In genomic region chr15:89363051-89363450, GRCm38 (mm10) we compare ENCODE assay signal across 22 mouse cellular contexts. TPM values are rescaled to one million over a fixed set of nuclear protein-coding genes. Genes with fewer than 3 reads are reported as not detected.
A peak's percentile ranks its signal among the peaks of the same experiment; 100 is the strongest.
DNase-seq lines count a peak whose midpoint lies in the region; ATAC-seq and TF ChIP-seq lines count a peak whose summit lies in the region.
"Had no signal": no experiment of that assay in that cellular context is flagged by ENCODE, and none has a peak within 500 bp of the region (broad histone marks: within the 10 kb centered on the region; RNA-seq: fewer than 3 reads in every experiment).

No protein-coding gene starts in this region.

- peaks cover 78% of the 10 kb centered on the region for H3K36me3 ChIP-seq in liver, postnatal 0 days (replicated peaks; ENCODE audit: insufficient read depth, low read length)
- peaks cover 98% of the 10 kb centered on the region for H3K36me3 ChIP-seq in liver, embryonic 12.5 days
- H3K36me3 ChIP-seq in lung, postnatal 0 days (ENCODE audit: insufficient read depth, low read length): peaks cover 44% of the 10 kb centered on the region

- DNase-seq in liver, postnatal 0 days: peak; percentile 8
- DNase-seq in gonadal fat pad, adult 2 months (ENCODE audit: low read depth): peak; percentile 92
- peak; percentile 84 for DNase-seq in lung, postnatal 0 days (ENCODE audit: low spot score)
- DNase-seq in left cerebral cortex, adult 11 months (ENCODE audit: low spot score): no peak
- no peak for DNase-seq in adrenal gland, postnatal 10 days
- DNase-seq: adrenal gland, adult 2 months; adrenal gland, postnatal 36 days; gastrocnemius, postnatal 36 days; heart, adult 18-20 months; heart, postnatal 10 days; heart, postnatal 4 days had no signal

- no peak overlapping the region for H3K27ac ChIP-seq in liver, postnatal 0 days (ENCODE audit: low read depth)
- H3K27ac ChIP-seq in liver, embryonic 12.5 days: no peak overlapping the region
- H3K27ac ChIP-seq in lung, postnatal 0 days (ENCODE audit: low read length): peak overlapping the region; percentile 14; the same call in 1 of the 2 replicates
- H3K27ac ChIP-seq: embryonic facial prominence, embryonic 10.5 days; forebrain, embryonic 10.5 days; forebrain, embryonic 15.5 days; heart, embryonic 10.5 days; hindbrain, embryonic 13.5 days; hindbrain, postnatal 0 days had no signal

- no peak for TF ChIP-seq EP300 in liver, postnatal 0 days (IDR thresholded peaks at IDR 0.05; ENCODE audit: low read depth)
- peak; percentile 63; the same call in 1 of the 2 replicates for TF ChIP-seq EP300 in lung, postnatal 0 days (IDR thresholded peaks at IDR 0.05)

- no peak overlapping the region for H3K4me3 ChIP-seq in liver, postnatal 0 days (ENCODE audit: low read depth, low read length)
- no peak overlapping the region for H3K4me3 ChIP-seq in liver, embryonic 12.5 days
- H3K4me3 ChIP-seq in lung, postnatal 0 days (ENCODE audit: low read depth, low read length): no peak overlapping the region
- H3K4me3 ChIP-seq: embryonic facial prominence, embryonic 10.5 days; forebrain, embryonic 10.5 days; forebrain, embryonic 15.5 days; heart, embryonic 10.5 days; hindbrain, embryonic 13.5 days had no signal

- H3K27me3 ChIP-seq in liver, postnatal 0 days (ENCODE audit: insufficient read depth, low read length): no peaks in the 10 kb centered on the region
- no peaks in the 10 kb centered on the region for H3K27me3 ChIP-seq in liver, embryonic 12.5 days (replicated peaks)
- no peaks in the 10 kb centered on the region for H3K27me3 ChIP-seq in lung, postnatal 0 days (replicated peaks; ENCODE audit: insufficient read depth, low read length)
- H3K27me3 ChIP-seq: CH12.LX; forebrain, embryonic 15.5 days; hindbrain, embryonic 13.5 days; Patski had no signal

- WGBS in liver, postnatal 0 days (ENCODE audit: insufficient replicate concordance): 86% methylated on average over 7 of the region's 7 CpGs
- WGBS in liver, embryonic 12.5 days (ENCODE audit: insufficient replicate concordance): 90% methylated on average over 7 of the region's 7 CpGs
- 61% methylated on average over 7 of the region's 7 CpGs for WGBS in lung, postnatal 0 days

- no peaks in the 10 kb centered on the region for H3K4me1 ChIP-seq in liver, postnatal 0 days (ENCODE audit: insufficient read depth)
- peaks cover 19% of the 10 kb centered on the region for H3K4me1 ChIP-seq in liver, embryonic 12.5 days
- H3K4me1 ChIP-seq in lung, postnatal 0 days (ENCODE audit: insufficient read depth, low read depth, low read length): no peaks in the 10 kb centered on the region; the same call in 1 of the 2 replicates

- no peak for ATAC-seq in liver, postnatal 0 days
- no peak for ATAC-seq in liver, embryonic 12.5 days
- ATAC-seq in lung, postnatal 0 days: peak; percentile 79
- no peak for ATAC-seq in inflammation-experienced regulatory T-cells, adult 6 months
- ATAC-seq: activated CD4-positive, CD25-positive, alpha-beta regulatory T cell, adult 4 months; forebrain, embryonic 15.5 days; hindbrain, postnatal 0 days; Patski had no signal

- no peak for TF ChIP-seq CTCF in liver, postnatal 0 days (IDR thresholded peaks at IDR 0.05; ENCODE audit: low read depth)
- no peak for TF ChIP-seq CTCF in lung, postnatal 0 days (IDR thresholded peaks at IDR 0.05)

- H3K9me3 ChIP-seq in liver, postnatal 0 days (ENCODE audit: low read length): no peaks in the 10 kb centered on the region
- H3K9me3 ChIP-seq in liver, embryonic 12.5 days (replicated peaks): no peaks in the 10 kb centered on the region
- no peaks in the 10 kb centered on the region for H3K9me3 ChIP-seq in lung, postnatal 0 days (ENCODE audit: low read length)
- H3K9me3 ChIP-seq: embryonic facial prominence, embryonic 10.5 days; forebrain, embryonic 10.5 days; forebrain, embryonic 15.5 days; heart, embryonic 10.5 days; hindbrain, embryonic 13.5 days had no signal

- H3K4me2 ChIP-seq in liver, postnatal 0 days (ENCODE audit: low read depth, low read length): no peak overlapping the region
- no peak overlapping the region for H3K4me2 ChIP-seq in liver, embryonic 12.5 days
- H3K4me2 ChIP-seq in lung, postnatal 0 days (replicated peaks; ENCODE audit: low read depth, low read length): no peak overlapping the region
- H3K4me2 ChIP-seq: forebrain, embryonic 15.5 days; hindbrain, embryonic 13.5 days had no signal

- no peak overlapping the region for H3K9ac ChIP-seq in liver, postnatal 0 days (replicated peaks)
- no peak overlapping the region for H3K9ac ChIP-seq in liver, embryonic 12.5 days
- H3K9ac ChIP-seq in lung, postnatal 0 days (replicated peaks; ENCODE audit: low read depth): no peak overlapping the region
- H3K9ac ChIP-seq: forebrain, embryonic 15.5 days; hindbrain, embryonic 13.5 days had no signal

RNA-seq across cellular contexts. Expression of gene Ncaph2, which starts 7.5 kb away (rescaled TPM):
- 59.4 and 59.8 TPM in 2 replicates for polyA plus RNA-seq in liver, postnatal 0 days (2015; fragmentation: Nextera tagmentation; extraction: Ambion mirVana)
- polyA plus RNA-seq in liver, embryonic 12.5 days (2016; fragmentation: Nextera tagmentation; extraction: Ambion mirVana): 134 TPM in 2 replicates
- 104 and 155 TPM in 2 replicates for polyA plus RNA-seq in gonadal fat pad, adult 2 months (2012; rRNA removed)
- 73.7 and 80.7 TPM in 2 replicates for polyA plus RNA-seq in lung, postnatal 0 days (2015; fragmentation: Nextera tagmentation; extraction: Ambion mirVana)
- 100 to 1,000 TPM; 145 to 237 (median 180) TPM for polyA plus RNA-seq in inflammation-experienced regulatory T-cells, adult 6 months (2017; shearing (Covaris generic))
- 100 to 1,000 TPM in 1 of 2 experiments, 10 to 100 TPM in 1; 89.2 to 103 TPM for total RNA-seq in adrenal gland, postnatal 10 days (2021)

RNA-seq across cellular contexts. Expression of gene Lmf2, which starts 7.6 kb away (rescaled TPM):
- 22.1 and 24.0 TPM in 2 replicates for polyA plus RNA-seq in liver, postnatal 0 days (2015; fragmentation: Nextera tagmentation; extraction: Ambion mirVana)
- polyA plus RNA-seq in liver, embryonic 12.5 days (2016; fragmentation: Nextera tagmentation; extraction: Ambion mirVana): 36.2 and 41.1 TPM in 2 replicates
- 42.6 and 49.3 TPM in 2 replicates for polyA plus RNA-seq in gonadal fat pad, adult 2 months (2012; rRNA removed)
- 44.8 and 48.1 TPM in 2 replicates for polyA plus RNA-seq in lung, postnatal 0 days (2015; fragmentation: Nextera tagmentation; extraction: Ambion mirVana)
- polyA plus RNA-seq in inflammation-experienced regulatory T-cells, adult 6 months (2017; shearing (Covaris generic)): 10 to 100 TPM; 24.7 to 44.0 (median 34.7) TPM
- total RNA-seq in adrenal gland, postnatal 10 days (2021): 10 to 100 TPM; 38.6 to 41.9 TPM

RNA-seq across cellular contexts. Expression of gene Sco2, which starts 10.6 kb away (rescaled TPM):
- polyA plus RNA-seq in liver, postnatal 0 days (2015; fragmentation: Nextera tagmentation; extraction: Ambion mirVana): 9.1 and 10.1 TPM in 2 replicates
- 4.9 and 5.6 TPM in 2 replicates for polyA plus RNA-seq in liver, embryonic 12.5 days (2016; fragmentation: Nextera tagmentation; extraction: Ambion mirVana)
- polyA plus RNA-seq in gonadal fat pad, adult 2 months (2012; rRNA removed): 25.6 and 29.8 TPM in 2 replicates
- 5.9 and 8.7 TPM in 2 replicates for polyA plus RNA-seq in lung, postnatal 0 days (2015; fragmentation: Nextera tagmentation; extraction: Ambion mirVana)
- 1 to 10 TPM in 1 of 3 experiments, under 1 TPM in 1, not detected in 1; 0.82 to 3.4 TPM for polyA plus RNA-seq in inflammation-experienced regulatory T-cells, adult 6 months (2017; shearing (Covaris generic))
- 10 to 100 TPM; 34.7 to 43.7 TPM for total RNA-seq in adrenal gland, postnatal 10 days (2021)

RNA-seq across cellular contexts. Expression of gene Tymp, which starts 13.8 kb away (rescaled TPM):
- 5.8 and 7.7 TPM in 2 replicates for polyA plus RNA-seq in liver, postnatal 0 days (2015; fragmentation: Nextera tagmentation; extraction: Ambion mirVana)
- polyA plus RNA-seq in liver, embryonic 12.5 days (2016; fragmentation: Nextera tagmentation; extraction: Ambion mirVana): 0.62 and 0.75 TPM in 2 replicates
- polyA plus RNA-seq in gonadal fat pad, adult 2 months (2012; rRNA removed): 2.3 and 3.1 TPM in 2 replicates
- polyA plus RNA-seq in lung, postnatal 0 days (2015; fragmentation: Nextera tagmentation; extraction: Ambion mirVana): 2.1 and 2.2 TPM in 2 replicates
- polyA plus RNA-seq in inflammation-experienced regulatory T-cells, adult 6 months (2017; shearing (Covaris generic)): under 1 TPM in 2 of 3 experiments, not detected in 1; 0.94 to 0.99 TPM
- 1 to 10 TPM; 3.4 to 9.8 TPM for total RNA-seq in adrenal gland, postnatal 10 days (2021)

RNA-seq across cellular contexts. Expression of gene Odf3b, which starts 16.0 kb away (rescaled TPM):
- 1.8 and 2.0 TPM in 2 replicates for polyA plus RNA-seq in liver, postnatal 0 days (2015; fragmentation: Nextera tagmentation; extraction: Ambion mirVana)
- 0.50 and 0.65 TPM in 2 replicates for polyA plus RNA-seq in liver, embryonic 12.5 days (2016; fragmentation: Nextera tagmentation; extraction: Ambion mirVana)
- polyA plus RNA-seq in gonadal fat pad, adult 2 months (2012; rRNA removed): 12.0 TPM in 2 replicates
- polyA plus RNA-seq in lung, postnatal 0 days (2015; fragmentation: Nextera tagmentation; extraction: Ambion mirVana): 33.2 and 34.9 TPM in 2 replicates
- 1 to 10 TPM in 2 of 3 experiments, under 1 TPM in 1; 0.41 to 2.0 (median 1.8) TPM for polyA plus RNA-seq in inflammation-experienced regulatory T-cells, adult 6 months (2017; shearing (Covaris generic))
- total RNA-seq in adrenal gland, postnatal 10 days (2021): 1 to 10 TPM; 1.4 to 1.5 TPM
- total RNA-seq: adrenal gland, postnatal 36 days; CH12.LX had no signal

Comparison
In these comparisons a context has a peak if more than half of its experiments do, and no peak if none do; other contexts are left out.
1. DNase-seq: peak in liver, postnatal 0 days (single experiment), gonadal fat pad, adult 2 months (single experiment) and lung, postnatal 0 days (single experiment); none in left cerebral cortex, adult 11 months (single experiment) and adrenal gland, postnatal 10 days (single experiment).